10 mouse cellular contexts compared by ENCODE assay signal in the genomic region with DNA sequence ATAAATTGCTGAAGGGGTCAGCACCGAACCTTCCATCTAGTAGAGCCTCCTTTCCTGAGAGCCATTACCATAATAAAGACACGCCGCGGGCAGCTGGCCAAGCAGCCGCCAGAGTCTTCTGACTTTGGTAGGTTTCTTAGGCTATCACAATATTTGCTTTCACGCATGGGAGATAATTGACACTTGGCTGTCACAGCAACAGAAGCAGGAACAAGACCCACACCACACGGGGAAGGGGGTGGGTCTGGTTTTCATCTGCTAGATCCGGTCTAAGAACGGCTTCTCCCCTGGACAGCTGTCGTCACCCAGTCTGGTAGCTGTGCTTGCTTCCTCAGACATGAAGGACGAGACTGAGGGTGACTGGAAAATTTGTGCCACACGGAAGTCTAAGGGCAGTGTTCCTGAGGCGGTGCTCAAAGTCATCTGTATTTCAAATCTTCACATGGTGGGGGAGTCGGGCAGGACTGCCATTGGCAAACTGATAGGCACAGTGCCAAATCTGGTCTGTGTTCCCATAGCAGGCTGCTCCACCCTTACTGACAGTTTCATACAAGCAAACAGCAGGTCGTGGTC.
A peak's percentile ranks its signal among the peaks of the same experiment; 100 is the strongest.
DNase-seq lines count a peak whose midpoint lies in the region; ATAC-seq and TF ChIP-seq lines count a peak whose summit lies in the region.
"Had no signal": no experiment of that assay in that cellular context is flagged by ENCODE, and none has a peak within 500 bp of the region (broad histone marks: within the 10 kb centered on the region; RNA-seq: fewer than 3 reads in every experiment).

No protein-coding gene starts in this region.

- H3K4me1 ChIP-seq in heart, embryonic 13.5 days, result peaks cover 10% of the 10 kb centered on the region
- H3K4me1 ChIP-seq in forebrain, embryonic 15.5 days, result peaks cover 10% of the 10 kb centered on the region
- no peaks in the 10 kb centered on the region for H3K4me1 ChIP-seq in hindbrain, postnatal 0 days (ENCODE audit: insufficient read depth, low read length)

- 0 out of 2 replicates have a peak, but pooled peaks have one; percentile 25 for ATAC-seq in heart, embryonic 13.5 days (ENCODE audit: extremely low read depth, insufficient number of reproducible peaks, low FRiP score, low TSS enrichment)
- ATAC-seq in forebrain, embryonic 15.5 days (replicated peaks), result peak; percentile 69
- ATAC-seq in hindbrain, postnatal 0 days, result peak; percentile 81
- no peak for ATAC-seq in erythroblast, adult 5-6 weeks (replicated peaks; ENCODE audit: low FRiP score, poor library complexity, severe bottlenecking)

- no peaks in the 10 kb centered on the region for H3K27me3 ChIP-seq in heart, embryonic 13.5 days (replicated peaks)
- H3K27me3 ChIP-seq in forebrain, embryonic 15.5 days, result no peaks in the 10 kb centered on the region
- no peaks in the 10 kb centered on the region for H3K27me3 ChIP-seq in hindbrain, postnatal 0 days (ENCODE audit: insufficient read depth, low read length)

- TF ChIP-seq CTCF in hindbrain, postnatal 0 days (IDR thresholded peaks at IDR 0.05; ENCODE audit: low read depth), result no peak

- no peak for DNase-seq in heart, postnatal 14 days
- DNase-seq in hindbrain, postnatal 0 days (ENCODE audit: low spot score), result peak; percentile 55
- DNase-seq in lung, postnatal 36 days, result peak; percentile 52
- DNase-seq in T-cell, adult 2 months (ENCODE audit: low spot score), result no peak
- no peak for DNase-seq in ovary, postnatal 14 days (ENCODE audit: low spot score)
- DNase-seq: right cerebral cortex, postnatal 14 days had no signal

- no peaks in the 10 kb centered on the region for H3K9me3 ChIP-seq in heart, embryonic 13.5 days
- H3K9me3 ChIP-seq in forebrain, embryonic 15.5 days, result no peaks in the 10 kb centered on the region
- no peaks in the 10 kb centered on the region for H3K9me3 ChIP-seq in hindbrain, postnatal 0 days (ENCODE audit: low read length)

- H3K4me2 ChIP-seq in heart, embryonic 13.5 days, result peak overlapping the region; percentile 55
- H3K4me2 ChIP-seq in forebrain, embryonic 15.5 days (replicated peaks), result no peak overlapping the region
- peak overlapping the region; percentile 28; the same call in 1 of the 2 replicates for H3K4me2 ChIP-seq in hindbrain, postnatal 0 days (ENCODE audit: low read depth, low read length)

- intact Hi-C loops in heart, postnatal 14 days (cut with DNase I), result no loop called here

- H3K36me3 ChIP-seq in heart, embryonic 13.5 days, result no peaks in the 10 kb centered on the region
- H3K36me3 ChIP-seq in forebrain, embryonic 15.5 days, result no peaks in the 10 kb centered on the region
- no peaks in the 10 kb centered on the region for H3K36me3 ChIP-seq in hindbrain, postnatal 0 days (ENCODE audit: insufficient read depth, low read length)

- 19% methylated on average over 15 of the region's 15 CpGs for WGBS in heart, embryonic 13.5 days
- WGBS in forebrain, embryonic 15.5 days, result 35% methylated on average over 15 of the region's 15 CpGs
- WGBS in hindbrain, postnatal 0 days, result 17% methylated on average over 15 of the region's 15 CpGs

- no peak overlapping the region; the same call in 1 of the 2 replicates for H3K9ac ChIP-seq in heart, embryonic 13.5 days
- no peak overlapping the region for H3K9ac ChIP-seq in forebrain, embryonic 15.5 days (replicated peaks)
- H3K9ac ChIP-seq in hindbrain, postnatal 0 days (replicated peaks; ENCODE audit: low read length), result no peak overlapping the region

- H3K27ac ChIP-seq in heart, embryonic 13.5 days (replicated peaks), result no peak overlapping the region
- H3K27ac ChIP-seq in forebrain, embryonic 15.5 days (replicated peaks), result no peak overlapping the region
- no peak overlapping the region for H3K27ac ChIP-seq in hindbrain, postnatal 0 days
- H3K27ac ChIP-seq: macrophage had no signal

- H3K4me3 ChIP-seq in heart, embryonic 13.5 days, result peak overlapping the region; percentile 24; the same call in 1 of the 2 replicates
- H3K4me3 ChIP-seq in forebrain, embryonic 15.5 days, result no peak overlapping the region
- no peak overlapping the region for H3K4me3 ChIP-seq in hindbrain, postnatal 0 days (ENCODE audit: low read length)

Comparison
In these comparisons a context has a peak if more than half of its experiments do, and no peak if none do; other contexts are left out.
1. DNase-seq: peak in hindbrain, postnatal 0 days (single experiment) and lung, postnatal 36 days (single experiment); none in heart, postnatal 14 days (0 of 2), T-cell, adult 2 months (single experiment) and ovary, postnatal 14 days (single experiment).